ENCODE assay signal across 8 mouse cellular contexts in the genomic region with DNA sequence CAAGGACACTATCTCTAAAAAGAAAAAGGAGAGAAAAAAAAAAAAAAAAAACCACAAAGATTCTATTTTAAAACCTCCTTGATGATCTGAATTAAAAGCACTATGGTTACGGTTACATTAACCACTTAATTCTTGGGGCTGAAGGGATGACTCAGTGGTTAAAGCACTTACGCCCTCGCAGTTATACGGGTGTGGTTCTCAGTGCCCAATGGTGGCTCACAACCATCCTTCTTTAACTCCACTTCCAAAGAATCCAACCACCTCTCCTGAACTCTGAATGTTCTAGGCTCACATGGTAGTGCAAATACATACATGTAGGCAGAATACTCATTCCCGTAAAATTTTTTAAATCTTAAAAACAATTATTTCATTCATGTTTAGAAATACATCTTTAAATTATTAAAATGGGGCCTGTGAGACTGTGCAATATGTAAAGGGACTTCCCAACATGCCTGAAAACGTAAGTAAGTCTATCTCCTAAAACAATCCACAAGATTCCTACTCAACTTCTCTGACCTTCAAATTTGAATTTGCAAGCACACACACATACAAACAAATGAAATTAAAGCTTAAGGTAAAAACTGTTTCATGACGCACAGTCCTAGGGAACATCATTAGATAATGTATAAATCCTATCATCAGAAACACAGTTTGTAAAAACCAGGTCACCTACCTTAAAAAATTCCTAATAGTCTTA. TPM values are rescaled to one million over a fixed set of nuclear protein-coding genes. Genes with fewer than 3 reads are reported as not detected.
DNase-seq lines count a peak whose midpoint lies in the region; ATAC-seq and TF ChIP-seq lines count a peak whose summit lies in the region.

No protein-coding gene starts in this region.

- peaks cover 14% of the 10 kb centered on the region for H3K4me1 ChIP-seq in forebrain, embryonic 16.5 days (replicated peaks; ENCODE audit: control insufficient read depth, insufficient read depth, low read length)
- peaks cover 40% of the 10 kb centered on the region for H3K4me1 ChIP-seq in liver, embryonic 12.5 days
- H3K4me1 ChIP-seq in stomach, postnatal 0 days (replicated peaks; ENCODE audit: control insufficient read depth, insufficient read depth) = peaks cover 5% of the 10 kb centered on the region

- peak; percentile 1 to 8 for DNase-seq in adrenal gland, adult 18-20 months (ENCODE audit: low spot score in 2 of 2)
- DNase-seq in adrenal gland, postnatal 10 days = no peak
- peak; percentile 70 for DNase-seq in CD4-positive helper T cell, adult 2 months (ENCODE audit: low read depth, low spot score)
- no peak for DNase-seq in stomach, postnatal 0 days (ENCODE audit: low spot score)
- DNase-seq in right cerebral cortex, adult 2 months (ENCODE audit: low spot score in 2 of 2) = no peak

- TF ChIP-seq EP300 in stomach, postnatal 0 days (optimal IDR thresholded peaks at IDR 0.05) = no peak

- H3K4me3 ChIP-seq in forebrain, embryonic 16.5 days (replicated peaks; ENCODE audit: low read length) = peak overlapping the region; percentile 25
- no peak overlapping the region for H3K4me3 ChIP-seq in liver, embryonic 12.5 days
- peak overlapping the region; percentile 25 for H3K4me3 ChIP-seq in stomach, postnatal 0 days (ENCODE audit: low read depth, low read length)

- ATAC-seq in forebrain, embryonic 16.5 days = no peak
- peak; percentile 77 for ATAC-seq in liver, embryonic 12.5 days
- peak; percentile 35; the same call in 1 of the 2 replicates for ATAC-seq in stomach, postnatal 0 days (ENCODE audit: low FRiP score, low TSS enrichment)
- no peak for ATAC-seq in frontal cortex, adult (ENCODE audit: low TSS enrichment)

- H3K9me3 ChIP-seq in forebrain, embryonic 16.5 days (ENCODE audit: control insufficient read depth, low read length) = no peaks in the 10 kb centered on the region
- H3K9me3 ChIP-seq in liver, embryonic 12.5 days (replicated peaks) = no peaks in the 10 kb centered on the region
- no peaks in the 10 kb centered on the region for H3K9me3 ChIP-seq in stomach, postnatal 0 days (ENCODE audit: control insufficient read depth, low read length)

- no peak for TF ChIP-seq CTCF in stomach, postnatal 0 days (IDR thresholded peaks at IDR 0.05; ENCODE audit: low read depth)

- H3K9ac ChIP-seq in forebrain, embryonic 16.5 days (replicated peaks; ENCODE audit: low read depth, low read length) = peak overlapping the region; percentile 43; the same call in 1 of the 2 replicates
- H3K9ac ChIP-seq in liver, embryonic 12.5 days = 0 out of 2 replicates have a peak overlapping the region, but pooled peaks have one; percentile 0
- H3K9ac ChIP-seq in stomach, postnatal 0 days (ENCODE audit: low read length) = peak overlapping the region; percentile 31; the same call in 1 of the 2 replicates

- H3K36me3 ChIP-seq in forebrain, embryonic 16.5 days (ENCODE audit: control insufficient read depth, insufficient read depth) = peaks cover 9% of the 10 kb centered on the region
- H3K36me3 ChIP-seq in liver, embryonic 12.5 days = peaks cover 46% of the 10 kb centered on the region
- H3K36me3 ChIP-seq in stomach, postnatal 0 days (ENCODE audit: control insufficient read depth, insufficient read depth, low read length) = peaks cover 4% of the 10 kb centered on the region; the same call in 1 of the 2 replicates

- no peaks in the 10 kb centered on the region for H3K27me3 ChIP-seq in forebrain, embryonic 16.5 days (replicated peaks; ENCODE audit: control insufficient read depth, insufficient read depth, low read length)
- H3K27me3 ChIP-seq in liver, embryonic 12.5 days (replicated peaks) = no peaks in the 10 kb centered on the region
- no peaks in the 10 kb centered on the region for H3K27me3 ChIP-seq in stomach, postnatal 0 days (ENCODE audit: control insufficient read depth, insufficient read depth, low read length)

- peak overlapping the region; percentile 52 for H3K4me2 ChIP-seq in forebrain, embryonic 16.5 days (ENCODE audit: low read length)
- peak overlapping the region; percentile 34 for H3K4me2 ChIP-seq in liver, embryonic 12.5 days
- H3K4me2 ChIP-seq in stomach, postnatal 0 days (replicated peaks; ENCODE audit: low read depth) = peak overlapping the region; percentile 54

- peak overlapping the region; percentile 47; the same call in 1 of the 2 replicates for H3K27ac ChIP-seq in forebrain, embryonic 16.5 days (ENCODE audit: low read length)
- H3K27ac ChIP-seq in liver, embryonic 12.5 days = peak overlapping the region; percentile 71
- H3K27ac ChIP-seq in stomach, postnatal 0 days (replicated peaks) = peak overlapping the region; percentile 24; the same call in 1 of the 2 replicates

- 52% methylated on average over 7 of the region's 7 CpGs for WGBS in forebrain, embryonic 16.5 days
- 69% methylated on average over 7 of the region's 7 CpGs for WGBS in liver, embryonic 12.5 days (ENCODE audit: insufficient replicate concordance)
- 31% methylated on average over 7 of the region's 7 CpGs for WGBS in stomach, postnatal 0 days

RNA-seq across cellular contexts. Expression of a gene that starts 10.6 kb away (rescaled TPM):
- total RNA-seq in adrenal gland, adult 18-20 months (2021) = 10 to 100 TPM; 35.5 to 35.8 TPM
- 10 to 100 TPM; 42.8 to 62.0 TPM for total RNA-seq in adrenal gland, postnatal 10 days (2021)
- 56.8 and 60.2 TPM in 2 replicates for polyA plus RNA-seq in forebrain, embryonic 16.5 days (2015; fragmentation: Nextera tagmentation; extraction: Ambion mirVana)
- polyA plus RNA-seq in liver, embryonic 12.5 days (2016; fragmentation: Nextera tagmentation; extraction: Ambion mirVana) = 26.2 and 28.9 TPM in 2 replicates
- polyA plus RNA-seq in stomach, postnatal 0 days (2015; fragmentation: Nextera tagmentation; extraction: Ambion mirVana) = 15.9 and 18.0 TPM in 2 replicates

Comparison
In these comparisons a context has a peak if more than half of its experiments do, and no peak if none do; other contexts are left out.
1. DNase-seq: peak in adrenal gland, adult 18-20 months (2 of 2) and CD4-positive helper T cell, adult 2 months (single experiment); none in adrenal gland, postnatal 10 days (single experiment), stomach, postnatal 0 days (single experiment) and right cerebral cortex, adult 2 months (0 of 2).
2. ATAC-seq: peak in liver, embryonic 12.5 days (single experiment) and stomach, postnatal 0 days (single experiment); none in forebrain, embryonic 16.5 days (single experiment) and frontal cortex, adult (single experiment).
3. Peak in every context shown above with its lines, with median percentiles within 50 percentile points of each other: H3K27ac ChIP-seq, H3K4me2 ChIP-seq and H3K9ac ChIP-seq.